Mouse (Mus musculus) embryonic facial prominence, embryonic 13.5 days (tissue): ENCODE measurements around the gene Mroh3. TPM values are rescaled to one million over a fixed set of nuclear protein-coding genes. Genes with fewer than 3 reads are reported as not detected.

Source experiments
- ATAC-seq: fragments of 200-750 bp; cut with Nextera tagmentation; 2 replicates; pipeline ENCODE4 v1.8.0; 2017; ENCODE audit warnings: low read depth; ENCODE audit not compliant: insufficient number of reproducible peaks, insufficient read depth, low FRiP score, low TSS enrichment
- H3K27ac ChIP-seq: fragments of 300-500 bp; sonication (generic); 2 replicates; pipeline ENCODE4 v1.5.1; 2015; ENCODE audit warnings: moderate library complexity, mild to moderate bottlenecking, inconsistent platforms
- H3K27me3 ChIP-seq: fragments of 300-500 bp; sonication (generic); 2 replicates; pipeline ENCODE4 v1.6.1; 2015; ENCODE audit warnings: mild to moderate bottlenecking, inconsistent platforms
- H3K36me3 ChIP-seq: fragments of 300-500 bp; sonication (generic); 2 replicates; pipeline ENCODE4 v1.6.1; 2015; ENCODE audit warnings: mild to moderate bottlenecking, inconsistent platforms
- H3K4me1 ChIP-seq: fragments of 300-500 bp; sonication (generic); 2 replicates; pipeline ENCODE4 v1.6.1; 2015; ENCODE audit warnings: inconsistent platforms
- H3K4me2 ChIP-seq: fragments of 300-500 bp; sonication (generic); 2 replicates; pipeline ENCODE4 v1.6.1; 2015; ENCODE audit warnings: moderate library complexity, mild to moderate bottlenecking, inconsistent platforms
- H3K4me3 ChIP-seq: fragments of 300-500 bp; sonication (generic); 2 replicates; pipeline ENCODE4 v1.5.1; 2015; ENCODE audit warnings: mild to moderate bottlenecking, inconsistent platforms
- H3K9ac ChIP-seq: fragments of 300-500 bp; sonication (generic); 2 replicates; pipeline ENCODE4 v1.6.1; 2015; ENCODE audit warnings: mild to moderate bottlenecking, inconsistent platforms
- H3K9me3 ChIP-seq: fragments of 300-500 bp; sonication (generic); 2 replicates; pipeline ENCODE4 v1.6.1; 2016; ENCODE audit warnings: inconsistent platforms
- WGBS: fragments of 180-500 bp; shearing (Covaris S2); methylation state at CpG from one replicate; pipeline ENCODE4 v1.1.7; 2015; ENCODE audit warnings: mixed read lengths; 5-methylcytosine and 5-hydroxymethylcytosine counted together
- polyA plus RNA-seq: library from polyadenylated mRNA; unstranded; fragments of >200 nt; fragmentation: Nextera tagmentation; extraction: Ambion mirVana; gene quantifications from 2 replicates; pipeline ENCODE4 v1.2.1, GENCODE M21; 2015

Mroh3 gene
- polyA plus RNA-seq, 1 experiment from 2014 or later, result 0.22 TPM

DNA sequence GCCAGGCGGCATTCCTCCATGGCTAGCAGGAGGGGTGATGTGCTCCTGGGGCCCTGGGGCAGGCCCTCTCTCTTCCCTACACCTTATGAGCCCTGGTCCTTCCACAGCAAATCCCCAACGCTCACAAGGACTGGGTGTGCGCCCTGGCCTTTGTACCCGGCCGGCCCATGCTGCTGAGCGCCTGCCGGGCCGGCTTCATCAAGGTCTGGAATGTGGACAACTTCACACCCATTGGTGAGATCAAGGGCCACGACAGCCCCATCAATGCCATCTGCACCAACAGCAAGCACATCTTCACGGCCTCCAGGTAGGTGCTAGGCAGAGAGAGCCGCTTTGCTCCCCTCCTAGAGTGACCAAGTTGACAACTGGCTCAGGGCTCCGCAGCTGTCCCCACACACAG lies 39.9 kb downstream of the Mroh3 start:
- Histone ChIP-seq H3K27me3 (no peaks in the 10 kb centered on the region), H3K4me3 (no peak overlapping the region), H3K36me3 (peaks cover 49% of the 10 kb centered on the region), H3K27ac (no peak overlapping the region; the same call in 1 of the 2 replicates), H3K9ac (no peak overlapping the region), H3K4me1 (peaks cover 16% of the 10 kb centered on the region), H3K9me3 (no peaks in the 10 kb centered on the region), H3K4me2 (no peak overlapping the region)
- 83% methylated on average over 12 of the region's 12 CpGs for WGBS
- ATAC-seq, result no peak

- peak; percentile 70; the same call in 1 of the 2 replicates for ATAC-seq
These were observed 42.5 kb downstream of the Mroh3 start for GRCm38 (mm10) chr1:136170109-136170508.

GRCm38 (mm10) chr1:136167657-136168056 lies 45.0 kb downstream of the Mroh3 start:
- Histone ChIP-seq H3K9ac (no peak overlapping the region), H3K36me3 (peaks cover 58% of the 10 kb centered on the region), H3K4me1 (no peaks in the 10 kb centered on the region), H3K4me2 (no peak overlapping the region), H3K27ac (no peak overlapping the region), H3K27me3 (no peaks in the 10 kb centered on the region), H3K9me3 (no peaks in the 10 kb centered on the region), H3K4me3 (no peak overlapping the region)
- no peak for ATAC-seq
- WGBS, result 66% methylated on average over 8 of the region's 8 CpGs

More at GRCm38 (mm10) chr1:136170109-136170508, 42.5 kb downstream of the Mroh3 start:
- H3K4me1 ChIP-seq, result peaks cover 16% of the 10 kb centered on the region
- WGBS, result 9% methylated on average over 5 of the region's 5 CpGs
- H3K36me3 ChIP-seq, result peaks cover 51% of the 10 kb centered on the region
- no peak overlapping the region for H3K9ac ChIP-seq
- H3K9me3 ChIP-seq, result no peaks in the 10 kb centered on the region
- H3K27me3 ChIP-seq, result no peaks in the 10 kb centered on the region
- H3K4me3 ChIP-seq, result no peak overlapping the region
- H3K27ac ChIP-seq, result no peak overlapping the region
- H3K4me2 ChIP-seq, result peak overlapping the region; percentile 19; the same call in 1 of the 2 replicates

GRCm38 (mm10) chr1:136165436-136165835 lies 47.2 kb downstream of the Mroh3 start:
- H3K4me2 ChIP-seq, result no peak overlapping the region
- H3K27me3 ChIP-seq, result no peaks in the 10 kb centered on the region
- no peak overlapping the region for H3K9ac ChIP-seq
- no peak overlapping the region for H3K27ac ChIP-seq
- no peak overlapping the region for H3K4me3 ChIP-seq
- WGBS, result 63% methylated on average over 2 of the region's 2 CpGs
- ATAC-seq, result no peak
- no peaks in the 10 kb centered on the region for H3K4me1 ChIP-seq
- peaks cover 54% of the 10 kb centered on the region for H3K36me3 ChIP-seq
- no peaks in the 10 kb centered on the region for H3K9me3 ChIP-seq

DNA sequence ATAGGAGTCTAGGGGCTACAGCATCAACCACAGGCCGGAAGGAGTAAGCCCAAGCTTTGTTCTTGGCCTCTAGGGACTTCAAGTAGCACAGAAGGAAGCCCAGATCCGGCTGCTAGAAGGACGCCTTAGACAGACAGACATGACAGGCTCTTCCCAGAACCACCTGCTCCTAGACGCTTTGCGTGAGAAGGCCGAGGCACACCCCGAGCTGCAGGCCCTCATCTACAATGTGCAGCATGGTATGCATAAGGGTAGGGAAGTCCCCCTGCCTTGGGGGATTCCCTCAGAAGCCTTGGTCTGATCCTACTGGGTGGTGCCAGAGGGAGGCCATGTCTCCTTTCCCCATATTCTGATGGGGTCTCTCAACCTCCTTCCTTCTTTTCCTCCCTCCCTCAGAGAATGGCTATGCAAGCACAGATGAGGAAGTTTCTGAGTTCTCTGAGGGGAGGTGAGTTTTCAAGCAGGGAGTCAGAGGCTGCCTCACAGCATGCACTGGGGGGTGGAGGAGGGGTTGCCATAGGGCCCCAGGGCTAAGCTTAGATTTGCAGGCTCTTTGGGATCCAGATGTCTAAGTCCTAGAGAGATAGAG lies 51.2 kb downstream of the Mroh3 start:
- Histone ChIP-seq H3K27me3 (no peaks in the 10 kb centered on the region), H3K9ac (no peak overlapping the region), H3K4me2 (no peak overlapping the region), H3K9me3 (no peaks in the 10 kb centered on the region), H3K36me3 (peaks cover 80% of the 10 kb centered on the region), H3K27ac (no peak overlapping the region), H3K4me3 (no peak overlapping the region), H3K4me1 (no peaks in the 10 kb centered on the region)
- WGBS, result 87% methylated on average over 7 of the region's 7 CpGs
- no peak for ATAC-seq

- no peak overlapping the region for H3K4me3 ChIP-seq
- H3K4me1 ChIP-seq, result no peaks in the 10 kb centered on the region
- no peak for ATAC-seq
- 89% methylated on average over 6 of the region's 6 CpGs for WGBS
- H3K27me3 ChIP-seq, result no peaks in the 10 kb centered on the region
- H3K4me2 ChIP-seq, result no peak overlapping the region
- no peak overlapping the region for H3K9ac ChIP-seq
- no peak overlapping the region for H3K27ac ChIP-seq
- H3K9me3 ChIP-seq, result no peaks in the 10 kb centered on the region
- peaks cover 83% of the 10 kb centered on the region for H3K36me3 ChIP-seq
These were observed 51.7 kb downstream of the Mroh3 start for GRCm38 (mm10) chr1:136160930-136161329.

GRCm38 (mm10) chr1:136160297-136160696 lies 52.3 kb downstream of the Mroh3 start:
- ATAC-seq, result no peak
- no peak overlapping the region for H3K4me2 ChIP-seq
- H3K9ac ChIP-seq, result no peak overlapping the region
- H3K9me3 ChIP-seq, result no peaks in the 10 kb centered on the region
- H3K4me1 ChIP-seq, result no peaks in the 10 kb centered on the region
- 83% methylated on average over 12 of the region's 12 CpGs for WGBS
- no peaks in the 10 kb centered on the region for H3K27me3 ChIP-seq
- H3K27ac ChIP-seq, result no peak overlapping the region
- H3K4me3 ChIP-seq, result no peak overlapping the region
- peaks cover 83% of the 10 kb centered on the region for H3K36me3 ChIP-seq

GRCm38 (mm10) chr1:136159830-136160229 lies 52.8 kb downstream of the Mroh3 start:
- Histone ChIP-seq H3K27ac (no peak overlapping the region), H3K36me3 (peaks cover 83% of the 10 kb centered on the region), H3K27me3 (no peaks in the 10 kb centered on the region), H3K9ac (no peak overlapping the region), H3K9me3 (no peaks in the 10 kb centered on the region), H3K4me1 (no peaks in the 10 kb centered on the region), H3K4me2 (no peak overlapping the region), H3K4me3 (no peak overlapping the region)
- ATAC-seq, result no peak
- 59% methylated on average over 12 of the region's 12 CpGs for WGBS

- ATAC-seq, result no peak
- H3K9ac ChIP-seq, result no peak overlapping the region
- H3K9me3 ChIP-seq, result no peaks in the 10 kb centered on the region
- H3K36me3 ChIP-seq, result peaks cover 89% of the 10 kb centered on the region
- H3K4me3 ChIP-seq, result no peak overlapping the region
- H3K4me1 ChIP-seq, result no peaks in the 10 kb centered on the region
- 85% methylated on average over 4 of the region's 4 CpGs for WGBS
- H3K27me3 ChIP-seq, result no peaks in the 10 kb centered on the region
- H3K4me2 ChIP-seq, result no peak overlapping the region
- H3K27ac ChIP-seq, result no peak overlapping the region
These were observed 55.7 kb downstream of the Mroh3 start for GRCm38 (mm10) chr1:136156951-136157350.

- Histone ChIP-seq H3K27ac (no peak overlapping the region), H3K9me3 (no peaks in the 10 kb centered on the region), H3K4me3 (no peak overlapping the region), H3K9ac (no peak overlapping the region), H3K36me3 (peaks cover 91% of the 10 kb centered on the region), H3K27me3 (no peaks in the 10 kb centered on the region), H3K4me1 (no peaks in the 10 kb centered on the region), H3K4me2 (no peak overlapping the region)
- no peak for ATAC-seq
- WGBS, result 94% methylated on average over 4 of the region's 4 CpGs
These were observed 56.3 kb downstream of the Mroh3 start for GRCm38 (mm10) chr1:136156304-136156703.

DNA sequence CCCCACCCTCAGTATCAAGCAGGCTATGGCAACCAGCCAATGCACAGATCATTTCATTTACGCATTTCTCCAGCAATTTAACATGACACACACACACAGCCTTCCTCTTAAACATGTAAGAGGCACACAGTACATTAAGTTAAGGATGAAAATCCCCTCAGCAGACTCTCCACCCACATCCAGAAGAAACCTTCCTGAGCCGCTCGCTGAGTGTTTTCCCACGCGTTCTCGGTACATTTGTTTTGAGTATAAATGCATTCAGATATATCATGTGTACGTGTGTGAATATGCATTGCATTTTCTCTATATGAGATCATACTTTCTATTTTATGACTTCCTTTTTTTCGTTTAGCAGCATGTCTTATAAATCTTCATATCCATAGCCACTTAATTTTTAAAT lies 61.3 kb downstream of the Mroh3 start:
- 73% methylated on average over 8 of the region's 8 CpGs for WGBS
- Histone ChIP-seq H3K27me3 (no peaks in the 10 kb centered on the region), H3K4me1 (0 out of 2 replicates have a peak, but pooled peaks cover 4% of the 10 kb centered on the region), H3K36me3 (peaks cover 85% of the 10 kb centered on the region), H3K4me2 (no peak overlapping the region), H3K9me3 (no peaks in the 10 kb centered on the region), H3K9ac (no peak overlapping the region), H3K4me3 (no peak overlapping the region), H3K27ac (no peak overlapping the region)
- no peak for ATAC-seq

DNA sequence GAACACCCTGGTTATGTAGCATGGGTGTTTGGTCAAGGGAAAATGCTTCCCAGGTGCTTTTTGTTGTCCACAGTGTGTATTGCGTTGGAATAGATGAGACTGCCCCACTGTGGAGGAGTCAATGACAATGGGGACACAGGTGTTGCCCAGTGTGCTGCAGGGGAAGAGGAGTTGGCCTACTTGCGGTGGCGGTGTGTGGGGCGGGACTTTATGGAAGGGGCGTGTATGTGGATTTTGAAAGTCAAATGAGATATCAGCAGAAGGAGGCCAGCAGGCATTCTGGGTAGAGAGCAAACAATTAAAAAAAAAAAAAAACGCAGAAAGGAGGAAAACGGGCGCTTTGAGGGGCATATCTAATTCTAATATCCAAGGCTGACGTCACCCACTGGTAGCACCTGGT lies 62.9 kb downstream of the Mroh3 start:
- no peak overlapping the region for H3K9ac ChIP-seq
- H3K9me3 ChIP-seq, result no peaks in the 10 kb centered on the region
- H3K36me3 ChIP-seq, result peaks cover 69% of the 10 kb centered on the region
- 72% methylated on average over 9 of the region's 9 CpGs for WGBS
- no peak overlapping the region for H3K4me3 ChIP-seq
- H3K4me1 ChIP-seq, result 0 out of 2 replicates have a peak, but pooled peaks cover 4% of the 10 kb centered on the region
- H3K27ac ChIP-seq, result 0 out of 2 replicates have a peak overlapping the region, but pooled peaks have one; percentile 33
- ATAC-seq, result no peak
- no peak overlapping the region for H3K4me2 ChIP-seq
- H3K27me3 ChIP-seq, result no peaks in the 10 kb centered on the region
